Mouse (Mus musculus) midbrain, embryonic 16.5 days (tissue): Measurements from ENCODE around the gene Creb3l4. TPM values are rescaled to one million over a fixed set of nuclear protein-coding genes. Genes with fewer than 3 reads are reported as not detected.
"Not testable (repeated sequence)": the region's sequence is repeated elsewhere in the genome, so short reads cannot be mapped to it uniquely, and the experiment has no call there.

Experiments
- ATAC-seq: fragments of 200-750 bp; cut with Nextera tagmentation; 2 replicates; pipeline ENCODE4 v1.8.0; 2017; ENCODE audit warnings: moderate TSS enrichment
- H3K27ac ChIP-seq: fragments of 300-500 bp; sonication (generic); 2 replicates; pipeline ENCODE4 v1.5.1; 2014; ENCODE audit warnings: mild to moderate bottlenecking, low read length, mixed read lengths
- H3K27me3 ChIP-seq: fragments of 300-500 bp; sonication (generic); 2 replicates; pipeline ENCODE4 v1.6.1; 2014; ENCODE audit warnings: low read depth, low read length, mixed read lengths; ENCODE audit not compliant: control insufficient read depth, insufficient read depth
- H3K36me3 ChIP-seq: fragments of 300-500 bp; sonication (generic); 2 replicates; pipeline ENCODE4 v1.6.1; 2014; ENCODE audit warnings: mild to moderate bottlenecking, low read length, moderate library complexity, mixed read lengths; ENCODE audit not compliant: control insufficient read depth, insufficient read depth
- H3K4me1 ChIP-seq: fragments of 300-500 bp; sonication (generic); 2 replicates; pipeline ENCODE4 v1.6.1; 2014; ENCODE audit warnings: mild to moderate bottlenecking, low read length, mixed read lengths; ENCODE audit not compliant: control insufficient read depth, insufficient read depth
- H3K4me2 ChIP-seq: fragments of 300-500 bp; sonication (generic); 2 replicates; pipeline ENCODE4 v1.6.1; 2014; ENCODE audit warnings: mild to moderate bottlenecking, low read length, mixed read lengths
- H3K4me3 ChIP-seq: fragments of 300-500 bp; sonication (generic); 2 replicates; pipeline ENCODE4 v1.5.1; 2014; ENCODE audit warnings: low read depth, mild to moderate bottlenecking, low read length, moderate library complexity, mixed read lengths
- H3K9ac ChIP-seq: fragments of 300-500 bp; sonication (generic); 2 replicates; pipeline ENCODE4 v1.6.1; 2014; ENCODE audit warnings: low read depth, low read length, mixed read lengths
- H3K9me3 ChIP-seq: fragments of 300-500 bp; sonication (generic); replicated peaks from 2 replicates; pipeline ENCODE4 v1.6.1; 2014; ENCODE audit warnings: mild to moderate bottlenecking, low read length, mixed read lengths; ENCODE audit not compliant: control insufficient read depth, poor library complexity, severe bottlenecking
- WGBS: fragments of 180-500 bp; shearing (Covaris S2); extraction: QIAGEN DNeasy Blood & Tissue Kit; methylation state at CpG from one replicate; pipeline ENCODE4 v1.1.7; 2014; 5-methylcytosine and 5-hydroxymethylcytosine counted together
- polyA plus RNA-seq: library from polyadenylated mRNA; unstranded; fragments of >200 nt; fragmentation: Nextera tagmentation; extraction: Ambion mirVana; gene quantifications from 2 replicates; pipeline ENCODE4 v1.2.1, GENCODE M21; 2015

Creb3l4 gene
- polyA plus RNA-seq: 1.1 and 2.2 TPM in 2 replicates

- no peaks in the 10 kb centered on the region for H3K9me3 ChIP-seq
- no peaks in the 10 kb centered on the region for H3K27me3 ChIP-seq
- H3K4me2 ChIP-seq: peak within 1 kb of the TSS; percentile 65
- H3K27ac ChIP-seq: no peak within 1 kb of the TSS
- no peaks in the 10 kb centered on the region for H3K36me3 ChIP-seq
- 2% methylated on average over 19 of the region's 19 CpGs for WGBS
- ATAC-seq: peak; percentile 31; the same call in 1 of the 2 replicates
- H3K4me3 ChIP-seq: peak within 1 kb of the TSS; percentile 31
- H3K9ac ChIP-seq: peak within 1 kb of the TSS; percentile 47; the same call in 1 of the 2 replicates
- peaks cover 9% of the 10 kb centered on the region; the same call in 1 of the 2 replicates for H3K4me1 ChIP-seq
Measured at GRCm38 (mm10) chr3:90242984-90243775, at the start of gene Creb3l4. Gene Creb3l4, minus strand, starts transcription at chr3:90243512.

DNA sequence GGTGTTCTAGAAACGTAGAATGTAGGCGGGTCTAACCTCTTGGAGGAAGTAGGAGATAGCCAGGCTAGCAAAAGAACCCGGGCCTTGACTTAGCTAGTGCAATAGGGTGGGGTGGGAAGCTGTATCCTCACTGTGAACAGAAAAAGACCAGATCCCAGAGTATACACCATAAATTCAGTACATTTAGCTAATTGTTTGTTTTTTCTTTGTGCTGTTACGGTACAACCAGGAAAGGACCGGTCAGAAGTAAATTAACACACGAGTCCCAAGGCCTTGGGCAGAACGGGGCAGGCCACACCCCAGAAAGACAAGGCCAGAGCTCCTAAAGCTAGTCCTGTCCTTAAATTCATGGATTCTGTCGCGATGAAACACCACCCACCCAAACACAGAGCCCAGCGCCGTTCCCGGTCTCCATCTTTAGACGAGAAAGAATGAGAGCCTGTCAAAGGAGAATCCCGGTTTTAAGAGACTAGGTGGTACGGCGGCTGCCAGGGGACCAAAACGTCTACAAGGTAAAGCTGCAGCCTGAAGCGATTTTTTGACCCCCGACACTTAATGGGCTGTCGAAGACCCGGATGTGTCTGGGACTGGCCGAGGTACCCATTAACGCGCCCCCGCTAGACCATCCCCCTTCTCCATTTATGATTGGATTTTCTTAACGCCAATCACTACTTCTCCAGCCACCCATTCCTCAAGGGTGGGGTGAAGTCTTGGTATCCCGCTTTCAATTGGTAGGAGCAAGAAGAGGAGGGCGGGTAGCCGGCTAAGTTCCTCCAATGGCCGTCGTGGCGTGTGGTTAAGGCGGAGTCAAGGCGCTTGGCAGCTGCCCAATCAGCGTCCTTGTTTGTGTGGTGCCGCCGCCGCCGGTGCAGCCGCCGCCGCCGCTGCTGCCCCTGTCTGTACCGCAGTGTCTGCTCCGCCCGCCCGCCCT, 49.3 kb upstream of the Creb3l4 start, which contains the start of gene Gatad2b:
Gatad2b (plus strand) TSS at position 834 of the 931 bp plus-strand sequence.
- Histone ChIP-seq H3K4me3 (peak within 1 kb of the TSS; percentile 86), H3K9me3 (no peaks in the 10 kb centered on the region), H3K4me2 (peak within 1 kb of the TSS; percentile 87), H3K27me3 (no peaks in the 10 kb centered on the region), H3K27ac (peak within 1 kb of the TSS; percentile 96), H3K36me3 (no peaks in the 10 kb centered on the region), H3K4me1 (peaks cover 27% of the 10 kb centered on the region), H3K9ac (peak within 1 kb of the TSS; percentile 83)
- under 1% methylated on average over 46 of the region's 47 CpGs for WGBS
- peak; percentile 99 for ATAC-seq

GRCm38 (mm10) chr3:90291982-90292344, 48.7 kb upstream of the Creb3l4 start:
- Histone ChIP-seq H3K9me3 (no peaks in the 10 kb centered on the region), H3K27me3 (no peaks in the 10 kb centered on the region), H3K4me3 (peak overlapping the region; percentile 86), H3K27ac (peak overlapping the region; percentile 96), H3K9ac (peak overlapping the region; percentile 83), H3K36me3 (no peaks in the 10 kb centered on the region), H3K4me1 (peaks cover 25% of the 10 kb centered on the region), H3K4me2 (peak overlapping the region; percentile 44)
- WGBS: 34% methylated on average over 2 of the region's 2 CpGs
- ATAC-seq: no peak

- no peak for ATAC-seq
- Histone ChIP-seq H3K27me3 (no peaks in the 10 kb centered on the region), H3K27ac (no peak overlapping the region), H3K36me3 (no peaks in the 10 kb centered on the region), H3K9me3 (no peaks in the 10 kb centered on the region), H3K4me2 (no peak overlapping the region), H3K9ac (no peak overlapping the region), H3K4me3 (no peak overlapping the region), H3K4me1 (peaks cover 20% of the 10 kb centered on the region)
- WGBS: 85% methylated on average over 1 of the region's 1 CpGs
Measured at GRCm38 (mm10) chr3:90290602-90291001, 47.3 kb upstream of the Creb3l4 start.

GRCm38 (mm10) chr3:90289403-90289802, 46.1 kb upstream of the Creb3l4 start:
- H3K36me3 ChIP-seq, H3K27me3 ChIP-seq, H3K4me1 ChIP-seq, ATAC-seq, H3K27ac ChIP-seq, H3K9ac ChIP-seq, H3K4me3 ChIP-seq, H3K9me3 ChIP-seq, H3K4me2 ChIP-seq: not testable (repeated sequence)
- WGBS: 86% methylated on average over 2 of the region's 3 CpGs

GRCm38 (mm10) chr3:90284150-90284549, 40.8 kb upstream of the Creb3l4 start:
- Histone ChIP-seq H3K27ac (no peak overlapping the region), H3K4me1 (no peaks in the 10 kb centered on the region), H3K27me3 (no peaks in the 10 kb centered on the region), H3K36me3 (peaks cover 15% of the 10 kb centered on the region), H3K9me3 (no peaks in the 10 kb centered on the region), H3K4me2 (no peak overlapping the region), H3K9ac (no peak overlapping the region), H3K4me3 (no peak overlapping the region)
- WGBS: 96% methylated on average over 2 of the region's 2 CpGs
- no peak for ATAC-seq

- no peak overlapping the region for H3K9ac ChIP-seq
- no peaks in the 10 kb centered on the region for H3K9me3 ChIP-seq
- no peak for ATAC-seq
- no peak overlapping the region for H3K27ac ChIP-seq
- H3K4me2 ChIP-seq: no peak overlapping the region
- no peaks in the 10 kb centered on the region for H3K27me3 ChIP-seq
- peaks cover 34% of the 10 kb centered on the region for H3K36me3 ChIP-seq
- no peak overlapping the region for H3K4me3 ChIP-seq
- WGBS: 93% methylated on average over 9 of the region's 9 CpGs
- no peaks in the 10 kb centered on the region for H3K4me1 ChIP-seq
Measured at GRCm38 (mm10) chr3:90280708-90281107, 37.4 kb upstream of the Creb3l4 start.

GRCm38 (mm10) chr3:90279743-90280142, 36.4 kb upstream of the Creb3l4 start:
- peaks cover 34% of the 10 kb centered on the region for H3K36me3 ChIP-seq
- H3K27ac ChIP-seq: no peak overlapping the region
- H3K4me2 ChIP-seq: no peak overlapping the region
- H3K4me3 ChIP-seq: no peak overlapping the region
- WGBS: 98% methylated on average over 7 of the region's 7 CpGs
- no peak for ATAC-seq
- no peaks in the 10 kb centered on the region for H3K4me1 ChIP-seq
- no peaks in the 10 kb centered on the region for H3K9me3 ChIP-seq
- no peak overlapping the region for H3K9ac ChIP-seq
- no peaks in the 10 kb centered on the region for H3K27me3 ChIP-seq
